ENCODE assay signal across 8 mouse cellular contexts in genomic region chr3:56182371-56183158, GRCm38 (mm10). TPM values are rescaled to one million over a fixed set of nuclear protein-coding genes. Genes with fewer than 3 reads are reported as not detected.
DNase-seq lines count a peak whose midpoint lies in the region; ATAC-seq and TF ChIP-seq lines count a peak whose summit lies in the region.

No protein-coding gene starts in this region.

- no peak for DNase-seq in testis, postnatal 14 days (ENCODE audit: low spot score)
- peak; percentile 63 to 72 for DNase-seq in cerebellum, postnatal 14 days
- peak; percentile 46 to 56 for DNase-seq in kidney, postnatal 4 days
- DNase-seq in lung, embryonic 14.5 days: peak; percentile 31
- peak; percentile 58 to 65 for DNase-seq in right cerebral cortex, postnatal 10 days (ENCODE audit: low spot score in 2 of 2)

- peak overlapping the region; percentile 89 for H3K4me2 ChIP-seq in heart, embryonic 11.5 days
- H3K4me2 ChIP-seq in lung, embryonic 14.5 days: peak overlapping the region; percentile 78

- H3K27me3 ChIP-seq in testis, adult 2 months (ENCODE audit: control insufficient read depth, insufficient read depth, low read length): no peaks in the 10 kb centered on the region
- H3K27me3 ChIP-seq in heart, embryonic 11.5 days (ENCODE audit: control insufficient read depth, insufficient read depth, low read length): no peaks in the 10 kb centered on the region
- H3K27me3 ChIP-seq in lung, embryonic 14.5 days (ENCODE audit: insufficient read depth, low read length): 0 out of 2 replicates have a peak, but pooled peaks cover 3% of the 10 kb centered on the region

- peak overlapping the region; percentile 75 for H3K27ac ChIP-seq in testis, adult 2 months (ENCODE audit: control insufficient read depth, insufficient read depth, low read depth, low read length)
- H3K27ac ChIP-seq in heart, embryonic 11.5 days (ENCODE audit: low read depth, low read length): peak overlapping the region; percentile 82
- H3K27ac ChIP-seq in lung, embryonic 14.5 days (ENCODE audit: low read depth): 0 out of 2 replicates have a peak overlapping the region, but pooled peaks have one; percentile 67

- no peak for TF ChIP-seq POLR2A in testis, adult 2 months (IDR thresholded peaks at IDR 0.05; ENCODE audit: control insufficient read depth, low read depth, low read length)

- under 1% methylated on average over 56 of the region's 61 CpGs for WGBS in heart, embryonic 11.5 days (ENCODE audit: insufficient replicate concordance)
- under 1% methylated on average over 60 of the region's 61 CpGs for WGBS in lung, embryonic 14.5 days

- H3K4me1 ChIP-seq in testis, adult 2 months (ENCODE audit: control insufficient read depth, insufficient read depth, low read length): peaks cover 4% of the 10 kb centered on the region
- H3K4me1 ChIP-seq in heart, embryonic 11.5 days (ENCODE audit: control insufficient read depth, insufficient read depth, low read length): 0 out of 2 replicates have a peak, but pooled peaks cover 7% of the 10 kb centered on the region
- peaks cover 7% of the 10 kb centered on the region; the same call in 1 of the 2 replicates for H3K4me1 ChIP-seq in lung, embryonic 14.5 days (ENCODE audit: insufficient read depth)

- H3K36me3 ChIP-seq in testis, adult 2 months (ENCODE audit: control insufficient read depth, insufficient read depth, low read length): no peaks in the 10 kb centered on the region
- H3K36me3 ChIP-seq in heart, embryonic 11.5 days (ENCODE audit: control insufficient read depth, insufficient read depth, low read length): no peaks in the 10 kb centered on the region
- H3K36me3 ChIP-seq in lung, embryonic 14.5 days (ENCODE audit: insufficient read depth): no peaks in the 10 kb centered on the region

- TF ChIP-seq CTCF in testis, adult 2 months (IDR thresholded peaks at IDR 0.05; ENCODE audit: control insufficient read depth, insufficient read depth, insufficient replicate concordance, low read depth, low read length): no peak
- no peak for TF ChIP-seq CTCF in lung, embryonic 14.5 days (IDR thresholded peaks at IDR 0.05; ENCODE audit: low read depth)

- H3K9me3 ChIP-seq in heart, embryonic 11.5 days (replicated peaks; ENCODE audit: control insufficient read depth, low read length): no peaks in the 10 kb centered on the region
- H3K9me3 ChIP-seq in lung, embryonic 14.5 days (ENCODE audit: low read depth, low read length): no peaks in the 10 kb centered on the region

- H3K4me3 ChIP-seq in testis, adult 2 months (ENCODE audit: control insufficient read depth, low read depth, low read length): peak overlapping the region; percentile 93
- H3K4me3 ChIP-seq in heart, embryonic 11.5 days (ENCODE audit: low read depth, low read length): peak overlapping the region; percentile 94
- H3K4me3 ChIP-seq in lung, embryonic 14.5 days (ENCODE audit: low read depth, low read length): peak overlapping the region; percentile 83

- peak; percentile 67 for ATAC-seq in heart, embryonic 11.5 days (replicated peaks; ENCODE audit: insufficient number of reproducible peaks, low FRiP score, low TSS enrichment)
- peak; percentile 61 for ATAC-seq in lung, embryonic 14.5 days (ENCODE audit: insufficient read depth)
- ATAC-seq in monocyte, adult 5-6 weeks (replicated peaks; ENCODE audit: insufficient number of reproducible peaks, low FRiP score, low TSS enrichment, poor library complexity, severe bottlenecking): no peak

- peak overlapping the region; percentile 91 for H3K9ac ChIP-seq in heart, embryonic 11.5 days (ENCODE audit: low read depth, low read length)
- peak overlapping the region; percentile 79 for H3K9ac ChIP-seq in lung, embryonic 14.5 days

RNA-seq across cellular contexts. Expression of gene Nbea, which starts 0.9 kb away (rescaled TPM):
- polyA plus RNA-seq in testis, adult 2 months (2012; rRNA removed): 7.3 and 7.9 TPM in 2 replicates
- polyA plus RNA-seq in heart, embryonic 11.5 days (2014; fragmentation: Nextera tagmentation; extraction: Ambion mirVana): 12.9 and 13.6 TPM in 2 replicates
- 10.2 and 10.7 TPM in 2 replicates for polyA plus RNA-seq in lung, embryonic 14.5 days (2014; fragmentation: Nextera tagmentation; extraction: Ambion mirVana)
- 0.29 to 2.8 TPM (median 0.68 TPM) in 3 replicates for total RNA-seq in monocyte, adult 5-6 weeks (2017)
